In genomic region chr6:50821401-50822235, GRCm38 (mm10) we compare ENCODE assay signal across 9 mouse cellular contexts.
DNase-seq lines count a peak whose midpoint lies in the region; ATAC-seq and TF ChIP-seq lines count a peak whose summit lies in the region.
"Had no signal": no experiment of that assay in that cellular context is flagged by ENCODE, and none has a peak within 500 bp of the region (broad histone marks: within the 10 kb centered on the region; RNA-seq: fewer than 3 reads in every experiment).

No protein-coding gene starts in this region.

- WGBS in heart, embryonic 11.5 days (ENCODE audit: insufficient replicate concordance) = 55% methylated on average over 12 of the region's 12 CpGs
- 44% methylated on average over 12 of the region's 12 CpGs for WGBS in embryonic facial prominence, embryonic 10.5 days
- 29% methylated on average over 12 of the region's 12 CpGs for WGBS in hindbrain, postnatal 0 days
- WGBS in midbrain, embryonic 10.5 days = 21% methylated on average over 12 of the region's 12 CpGs

- H3K27me3 ChIP-seq in heart, embryonic 11.5 days (ENCODE audit: control insufficient read depth, insufficient read depth, low read length) = 0 out of 2 replicates have a peak, but pooled peaks cover 4% of the 10 kb centered on the region
- H3K27me3 ChIP-seq in embryonic facial prominence, embryonic 10.5 days (replicated peaks; ENCODE audit: low read depth, poor library complexity, severe bottlenecking) = peaks cover 29% of the 10 kb centered on the region
- H3K27me3 ChIP-seq in hindbrain, postnatal 0 days (ENCODE audit: insufficient read depth, low read length) = no peaks in the 10 kb centered on the region
- H3K27me3 ChIP-seq in midbrain, embryonic 10.5 days (ENCODE audit: low read depth, poor library complexity, severe bottlenecking) = peaks cover 34% of the 10 kb centered on the region

- H3K9me3 ChIP-seq in heart, embryonic 11.5 days (replicated peaks; ENCODE audit: control insufficient read depth, low read length) = no peaks in the 10 kb centered on the region
- H3K9me3 ChIP-seq in embryonic facial prominence, embryonic 10.5 days = no peaks in the 10 kb centered on the region
- no peaks in the 10 kb centered on the region for H3K9me3 ChIP-seq in hindbrain, postnatal 0 days (ENCODE audit: low read length)
- no peaks in the 10 kb centered on the region for H3K9me3 ChIP-seq in midbrain, embryonic 10.5 days (replicated peaks)

- no peak for DNase-seq in heart, adult 9 months (ENCODE audit: low spot score in 2 of 2)
- DNase-seq in embryonic facial prominence, embryonic 10.5 days (ENCODE audit: low spot score) = peak; percentile 73
- peak; percentile 75 for DNase-seq in hindbrain, postnatal 0 days (ENCODE audit: low spot score)
- peak; percentile 85 for DNase-seq in midbrain, embryonic 10.5 days (ENCODE audit: low spot score)
- DNase-seq in layer of hippocampus, adult 8-10 months (ENCODE audit: low spot score in 2 of 2) = no peak
- no peak for DNase-seq in right cerebral cortex, postnatal 4 days
- DNase-seq in right cerebral cortex, adult 2 months (ENCODE audit: low spot score in 2 of 2) = no peak
- DNase-seq: adrenal gland, adult 2 months had no signal

- no peak for TF ChIP-seq CTCF in hindbrain, postnatal 0 days (IDR thresholded peaks at IDR 0.05; ENCODE audit: low read depth)

- H3K36me3 ChIP-seq in heart, embryonic 11.5 days (ENCODE audit: control insufficient read depth, insufficient read depth, low read length) = no peaks in the 10 kb centered on the region
- no peaks in the 10 kb centered on the region for H3K36me3 ChIP-seq in embryonic facial prominence, embryonic 10.5 days (replicated peaks)
- H3K36me3 ChIP-seq in hindbrain, postnatal 0 days (ENCODE audit: insufficient read depth, low read length) = no peaks in the 10 kb centered on the region
- no peaks in the 10 kb centered on the region for H3K36me3 ChIP-seq in midbrain, embryonic 10.5 days

- peaks cover 9% of the 10 kb centered on the region for H3K4me1 ChIP-seq in heart, embryonic 11.5 days (ENCODE audit: control insufficient read depth, insufficient read depth, low read length)
- peaks cover 61% of the 10 kb centered on the region for H3K4me1 ChIP-seq in embryonic facial prominence, embryonic 10.5 days
- peaks cover 13% of the 10 kb centered on the region; the same call in 1 of the 2 replicates for H3K4me1 ChIP-seq in hindbrain, postnatal 0 days (ENCODE audit: insufficient read depth, low read length)
- peaks cover 83% of the 10 kb centered on the region for H3K4me1 ChIP-seq in midbrain, embryonic 10.5 days

- no peak overlapping the region for H3K4me3 ChIP-seq in heart, embryonic 11.5 days (ENCODE audit: low read depth, low read length)
- H3K4me3 ChIP-seq in embryonic facial prominence, embryonic 10.5 days = no peak overlapping the region
- H3K4me3 ChIP-seq in hindbrain, postnatal 0 days (ENCODE audit: low read length) = no peak overlapping the region
- H3K4me3 ChIP-seq in midbrain, embryonic 10.5 days = peak overlapping the region; percentile 29

- 0 out of 2 replicates have a peak overlapping the region, but pooled peaks have one; percentile 13 for H3K27ac ChIP-seq in heart, embryonic 11.5 days (ENCODE audit: low read depth, low read length)
- H3K27ac ChIP-seq in embryonic facial prominence, embryonic 10.5 days (replicated peaks) = peak overlapping the region; percentile 86
- H3K27ac ChIP-seq in hindbrain, postnatal 0 days = peak overlapping the region; percentile 51; the same call in 1 of the 2 replicates
- H3K27ac ChIP-seq in midbrain, embryonic 10.5 days (replicated peaks) = peak overlapping the region; percentile 91

- H3K9ac ChIP-seq in heart, embryonic 11.5 days (ENCODE audit: low read depth, low read length) = no peak overlapping the region
- no peak overlapping the region for H3K9ac ChIP-seq in hindbrain, postnatal 0 days (replicated peaks; ENCODE audit: low read length)

- H3K4me2 ChIP-seq in heart, embryonic 11.5 days = no peak overlapping the region
- no peak overlapping the region for H3K4me2 ChIP-seq in hindbrain, postnatal 0 days (ENCODE audit: low read depth, low read length)

- ATAC-seq in heart, embryonic 11.5 days (replicated peaks; ENCODE audit: insufficient number of reproducible peaks, low FRiP score, low TSS enrichment) = no peak
- ATAC-seq in hindbrain, postnatal 0 days = peak; percentile 64; the same call in 1 of the 2 replicates

Comparison
In these comparisons a context has a peak if more than half of its experiments do, and no peak if none do; other contexts are left out.
1. H3K27ac ChIP-seq: peak in every context shown above with its lines; median percentile 91 in midbrain, embryonic 10.5 days; 86 in embryonic facial prominence, embryonic 10.5 days; 51 in hindbrain, postnatal 0 days; 13 in heart, embryonic 11.5 days.
2. DNase-seq: peak in embryonic facial prominence, embryonic 10.5 days (single experiment), hindbrain, postnatal 0 days (single experiment) and midbrain, embryonic 10.5 days (single experiment); none in heart, adult 9 months (0 of 2), layer of hippocampus, adult 8-10 months (0 of 2), right cerebral cortex, postnatal 4 days (single experiment) and right cerebral cortex, adult 2 months (0 of 2).